Mouse (Mus musculus) ES-Bruce4 (cell line): Measurements from ENCODE around the gene Klc2. TPM values are rescaled to one million over a fixed set of nuclear protein-coding genes. Genes with fewer than 3 reads are reported as not detected.
A peak's percentile ranks its signal among the peaks of the same experiment; 100 is the strongest.
"Not testable (repeated sequence)": the region's sequence is repeated elsewhere in the genome, so short reads cannot be mapped to it uniquely, and the experiment has no call there.

Source experiments
- H3K27ac ChIP-seq: 2 replicates; pipeline ENCODE4 v1.5.1; 2012; ENCODE audit warnings: low read length, inconsistent platforms; ENCODE audit not compliant: insufficient read depth
- H3K27me3 ChIP-seq: 2 replicates; pipeline ENCODE4 v1.6.1; 2012; ENCODE audit warnings: mild to moderate bottlenecking, low read length, inconsistent platforms; ENCODE audit not compliant: control insufficient read depth, poor library complexity, insufficient read depth, severe bottlenecking
- H3K36me3 ChIP-seq: 2 replicates; pipeline ENCODE4 v1.6.1; 2012; ENCODE audit warnings: inconsistent platforms, mild to moderate bottlenecking, low read length, moderate library complexity; ENCODE audit not compliant: control insufficient read depth, poor library complexity, insufficient read depth, severe bottlenecking
- H3K4me1 ChIP-seq: one replicate; pipeline ENCODE4 v1.8.1; 2011; ENCODE audit warnings: low read length; ENCODE audit not compliant: control insufficient read depth, insufficient read depth
- H3K4me3 ChIP-seq: 2 replicates; pipeline ENCODE4 v1.5.1; 2011; ENCODE audit warnings: low read depth, mild to moderate bottlenecking, low read length
- H3K9ac ChIP-seq: 2 replicates; pipeline ENCODE4 v1.6.1; 2012; ENCODE audit warnings: low read depth, mild to moderate bottlenecking, inconsistent platforms; ENCODE audit not compliant: poor library complexity, severe bottlenecking
- H3K9me3 ChIP-seq: replicated peaks from 2 replicates; pipeline ENCODE4 v1.6.1; 2012; ENCODE audit warnings: mild to moderate bottlenecking, low read length, inconsistent platforms; ENCODE audit not compliant: control insufficient read depth, poor library complexity, insufficient read depth, severe bottlenecking
- CTCF ChIP-seq: IDR thresholded peaks from one replicate; pipeline ENCODE4 v1.8.1; 2011; ENCODE audit warnings: low read depth, low read length
- EP300 ChIP-seq: IDR thresholded peaks from 2 replicates; pipeline ENCODE4 v1.6.1; 2011; ENCODE audit warnings: low read depth, low read length; ENCODE audit not compliant: insufficient read depth
- POLR2A ChIP-seq: IDR thresholded peaks from one replicate; pipeline ENCODE4 v1.8.1; 2011; ENCODE audit warnings: low read length; ENCODE audit not compliant: insufficient read depth
- polyA plus RNA-seq: library from polyadenylated mRNA; stranded (reverse); fragments of >200 nt; gene quantifications from 2 replicates; pipeline ENCODE4 v1.2.4, GENCODE M21; 2011; ENCODE audit warnings: low read depth; ENCODE audit not compliant: missing spikeins, insufficient read depth, insufficient read length

Gene Klc2
- polyA plus RNA-seq, 1 experiment: 24.5 TPM

GRCm38 (mm10) chr19:5092083-5092482, 26.3 kb downstream of the Klc2 start:
- no peaks in the 10 kb centered on the region for H3K4me1 ChIP-seq
- H3K9me3 ChIP-seq: no peaks in the 10 kb centered on the region
- H3K27me3 ChIP-seq: no peaks in the 10 kb centered on the region
- H3K36me3 ChIP-seq: no peaks in the 10 kb centered on the region
- no peak overlapping the region for H3K4me3 ChIP-seq
- no peak overlapping the region for H3K27ac ChIP-seq
- no peak for TF ChIP-seq CTCF
- no peak for TF ChIP-seq EP300
- no peak for TF ChIP-seq POLR2A
- H3K9ac ChIP-seq: no peak overlapping the region

DNA sequence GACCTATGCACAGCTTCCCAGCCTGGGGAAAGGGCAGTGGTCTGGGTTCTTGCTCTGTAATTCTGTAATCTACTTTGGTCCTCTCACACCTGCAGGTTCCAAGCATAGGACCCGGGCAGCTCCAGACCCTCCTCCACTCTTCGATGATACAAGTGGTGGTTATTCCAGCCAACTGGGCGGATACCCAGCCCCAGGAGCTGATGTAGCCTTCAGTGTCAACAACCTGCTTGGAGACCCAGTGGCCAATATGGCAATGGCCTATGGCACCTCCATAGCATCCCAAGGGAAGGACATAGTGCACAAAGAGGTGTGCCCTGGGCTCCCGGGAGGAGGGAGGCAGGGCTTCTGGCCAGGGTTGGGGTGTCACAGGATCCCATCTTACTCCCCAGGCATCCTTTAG, 29.0 kb downstream of the Klc2 start:
- Histone ChIP-seq H3K27me3 (no peaks in the 10 kb centered on the region), H3K4me3 (peak overlapping the region; percentile 93), H3K36me3 (no peaks in the 10 kb centered on the region), H3K4me1 (no peaks in the 10 kb centered on the region), H3K27ac (no peak overlapping the region), H3K9ac (no peak overlapping the region), H3K9me3 (no peaks in the 10 kb centered on the region)
- TF ChIP-seq CTCF (no peak), POLR2A (no peak), EP300 (no peak)

DNA sequence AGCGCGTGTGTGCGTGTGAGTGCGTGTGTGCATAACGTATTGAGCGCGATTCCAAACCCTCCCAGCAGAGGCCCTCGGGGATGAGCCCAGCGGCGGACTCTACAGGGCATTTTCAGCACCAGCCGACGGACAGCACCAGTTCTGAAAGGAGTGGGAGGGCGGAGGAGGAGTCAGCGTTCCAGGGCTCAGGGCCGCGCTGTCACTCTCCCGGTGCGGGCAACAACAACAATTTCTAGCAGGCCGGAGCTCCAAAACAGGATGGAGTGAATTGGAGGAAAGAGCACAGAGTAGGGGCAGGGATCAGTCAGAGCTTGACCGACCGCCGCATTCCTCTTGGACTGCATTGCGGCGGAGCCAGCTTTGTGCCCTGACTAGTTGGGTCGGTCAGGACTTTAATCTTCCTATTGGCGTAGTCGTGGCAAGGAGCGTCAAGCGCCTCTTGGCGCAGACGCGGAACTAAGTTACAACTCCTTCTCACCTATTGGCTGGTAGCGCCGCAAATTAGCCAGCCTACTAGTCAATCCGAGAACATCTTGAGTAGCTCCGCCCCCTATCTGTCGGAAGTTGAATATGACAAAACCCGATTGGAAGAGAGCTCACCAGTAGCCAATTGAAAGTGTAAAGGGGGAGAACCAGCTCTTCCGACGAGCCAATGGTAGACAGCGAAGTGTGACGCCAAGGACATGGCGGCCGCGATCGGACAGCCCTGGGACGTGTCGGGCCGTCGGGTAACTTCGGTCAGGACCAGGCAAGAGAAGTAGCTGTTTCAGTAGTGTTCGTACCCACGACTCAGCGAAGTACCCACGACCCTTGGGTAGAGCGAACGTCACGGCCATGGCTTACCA, 30.3 kb downstream of the Klc2 start, which contains the start of gene Yif1a:
Gene Yif1a (plus strand): TSS at position 655 of the 845 bp plus-strand sequence.
- H3K27ac ChIP-seq: no peak within 1 kb of the TSS

GRCm38 (mm10) chr19:5086533-5086932, 31.8 kb downstream of the Klc2 start:
- H3K36me3 ChIP-seq, H3K4me1 ChIP-seq, H3K27ac ChIP-seq, H3K9me3 ChIP-seq, H3K4me3 ChIP-seq, H3K27me3 ChIP-seq, H3K9ac ChIP-seq: not testable (repeated sequence)

More for the DNA sequence above, 30.3 kb downstream of the Klc2 start, which contains the start of gene Yif1a:
- Histone ChIP-seq H3K4me1 (no peaks in the 10 kb centered on the region), H3K9me3 (no peaks in the 10 kb centered on the region), H3K27me3 (no peaks in the 10 kb centered on the region), H3K36me3 (no peaks in the 10 kb centered on the region), H3K4me3 (peak within 1 kb of the TSS; percentile 93), H3K9ac (peak within 1 kb of the TSS; percentile 44)
- TF ChIP-seq EP300 (0 out of 2 replicates have a peak, but pooled peaks have one; percentile 9), CTCF (peak; percentile 49), POLR2A (peak; percentile 69)

GRCm38 (mm10) chr19:5085145-5085863, 33.1 kb downstream of the Klc2 start, which contains the start of gene Tmem151a:
TSS of gene Tmem151a (minus strand) at chr19:5085531.
- Histone ChIP-seq H3K27me3 (no peaks in the 10 kb centered on the region), H3K27ac (no peak within 1 kb of the TSS), H3K4me3 (peak within 1 kb of the TSS; percentile 73), H3K4me1 (no peaks in the 10 kb centered on the region), H3K9ac (peak within 1 kb of the TSS; percentile 58), H3K9me3 (no peaks in the 10 kb centered on the region), H3K36me3 (no peaks in the 10 kb centered on the region)
- TF ChIP-seq EP300 (no peak), POLR2A (no peak), CTCF (no peak)

DNA sequence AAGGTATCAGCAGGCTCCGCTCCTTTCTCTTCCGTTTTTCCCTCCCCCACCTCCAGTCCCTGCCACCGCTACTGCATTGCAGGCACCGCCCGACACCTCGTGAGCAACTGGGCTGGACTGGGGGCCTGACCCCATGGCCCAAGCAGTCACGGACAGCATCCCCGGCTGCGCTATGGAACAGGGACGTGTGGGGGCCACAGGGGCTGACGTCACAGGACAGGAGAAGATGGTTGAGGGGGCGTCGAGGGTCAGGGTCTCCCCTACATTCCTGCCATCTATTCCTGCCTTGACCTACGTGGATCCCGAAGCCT, 33.6 kb downstream of the Klc2 start:
- Histone ChIP-seq H3K27me3 (no peaks in the 10 kb centered on the region), H3K9me3 (no peaks in the 10 kb centered on the region), H3K9ac (peak overlapping the region; percentile 58), H3K4me3 (peak overlapping the region; percentile 68), H3K27ac (no peak overlapping the region), H3K36me3 (no peaks in the 10 kb centered on the region), H3K4me1 (no peaks in the 10 kb centered on the region)
- no peak for TF ChIP-seq POLR2A
- no peak for TF ChIP-seq CTCF
- TF ChIP-seq EP300: no peak
